ENCODE assay signal across 8 mouse cellular contexts in the genomic region with DNA sequence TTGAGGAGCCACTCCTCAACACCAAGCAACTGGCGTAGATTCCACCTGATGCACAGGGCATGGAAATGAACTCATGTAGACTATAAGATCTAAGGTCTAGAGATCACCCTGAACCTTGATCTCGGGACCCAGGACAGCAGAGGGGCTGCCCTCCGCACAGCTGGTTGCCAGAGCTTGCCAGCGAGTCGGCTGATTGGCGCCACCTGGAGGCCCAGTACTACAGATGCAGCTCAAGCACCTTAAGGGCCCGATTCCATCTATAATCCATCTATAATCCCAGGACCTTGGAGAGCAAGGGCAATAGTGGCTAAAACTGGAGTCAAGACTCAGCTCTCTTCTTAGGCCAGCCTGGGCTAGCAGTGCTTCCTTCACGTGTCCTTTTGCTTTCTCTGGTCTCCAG. TPM values are rescaled to one million over a fixed set of nuclear protein-coding genes. Genes with fewer than 3 reads are reported as not detected.
DNase-seq lines count a peak whose midpoint lies in the region; ATAC-seq and TF ChIP-seq lines count a peak whose summit lies in the region.

No protein-coding gene starts in this region.

- peak; percentile 60 for ATAC-seq in frontal cortex, adult (ENCODE audit: low TSS enrichment)
- no peak for ATAC-seq in limb, embryonic 14.5 days (ENCODE audit: low FRiP score, low read depth)
- ATAC-seq in neural tube, embryonic 11.5 days (ENCODE audit: insufficient read depth, low FRiP score, low TSS enrichment) = no peak

- H3K4me2 ChIP-seq in limb, embryonic 14.5 days (replicated peaks; ENCODE audit: low read depth, low read length, severe bottlenecking) = peak overlapping the region; percentile 67
- H3K4me2 ChIP-seq in neural tube, embryonic 11.5 days (ENCODE audit: low read depth) = no peak overlapping the region

- peak; percentile 68 to 70 for DNase-seq in left cerebral cortex, adult 18-20 months (ENCODE audit: low spot score in 2 of 2)
- DNase-seq in left cerebral cortex, adult 8-10 months (ENCODE audit: low spot score in 2 of 2) = no peak
- peak; percentile 81 for DNase-seq in induced T-regulatory cell, adult 2 months (ENCODE audit: low read depth)
- DNase-seq in limb, embryonic 14.5 days (ENCODE audit: low spot score) = peak; percentile 83
- DNase-seq in neural tube, embryonic 11.5 days (ENCODE audit: low spot score) = peak; percentile 78
- peak; percentile 89 for DNase-seq in testis, postnatal 10 days (ENCODE audit: low spot score)

- H3K4me3 ChIP-seq in bone marrow, adult 2 months (replicated peaks; ENCODE audit: control insufficient read depth, low read depth, low read length) = no peak overlapping the region
- 0 out of 2 replicates have a peak overlapping the region, but pooled peaks have one; percentile 44 for H3K4me3 ChIP-seq in limb, embryonic 14.5 days (replicated peaks; ENCODE audit: low read length)
- no peak overlapping the region for H3K4me3 ChIP-seq in neural tube, embryonic 11.5 days (ENCODE audit: low read depth, low read length)

- peaks cover 37% of the 10 kb centered on the region for H3K27me3 ChIP-seq in limb, embryonic 14.5 days (ENCODE audit: control insufficient read depth, insufficient read depth, low read length)
- peaks cover 34% of the 10 kb centered on the region for H3K27me3 ChIP-seq in neural tube, embryonic 11.5 days (ENCODE audit: control insufficient read depth, insufficient read depth, low read length)

- WGBS in bone marrow, adult 2 months = 2% methylated on average over 8 of the region's 8 CpGs
- WGBS in limb, embryonic 14.5 days = 3% methylated on average over 8 of the region's 8 CpGs
- 3% methylated on average over 8 of the region's 8 CpGs for WGBS in neural tube, embryonic 11.5 days

- H3K9me3 ChIP-seq in limb, embryonic 14.5 days (ENCODE audit: control insufficient read depth, low read length) = no peaks in the 10 kb centered on the region
- H3K9me3 ChIP-seq in neural tube, embryonic 11.5 days (ENCODE audit: control insufficient read depth, low read length) = no peaks in the 10 kb centered on the region

- H3K27ac ChIP-seq in bone marrow, adult 2 months (ENCODE audit: control insufficient read depth, insufficient read depth, low read depth, low read length, poor library complexity) = no peak overlapping the region
- no peak overlapping the region for H3K27ac ChIP-seq in limb, embryonic 14.5 days (replicated peaks; ENCODE audit: low read depth, low read length)
- no peak overlapping the region for H3K27ac ChIP-seq in neural tube, embryonic 11.5 days (ENCODE audit: low read depth, low read length)

- peak; percentile 81 for TF ChIP-seq CTCF in bone marrow, adult 2 months (IDR thresholded peaks at IDR 0.05; ENCODE audit: control insufficient read depth, insufficient read depth, low read length)

- H3K9ac ChIP-seq in limb, embryonic 14.5 days (ENCODE audit: low read depth, low read length, severe bottlenecking) = no peak overlapping the region
- no peak overlapping the region for H3K9ac ChIP-seq in neural tube, embryonic 11.5 days (ENCODE audit: low read length)

- H3K36me3 ChIP-seq in limb, embryonic 14.5 days (ENCODE audit: control insufficient read depth, insufficient read depth, low read length) = no peaks in the 10 kb centered on the region
- H3K36me3 ChIP-seq in neural tube, embryonic 11.5 days (ENCODE audit: control insufficient read depth, insufficient read depth, low read length) = no peaks in the 10 kb centered on the region

- H3K4me1 ChIP-seq in bone marrow, adult 2 months (ENCODE audit: control insufficient read depth, insufficient read depth, low read length) = no peaks in the 10 kb centered on the region; the same call in 1 of the 2 replicates
- H3K4me1 ChIP-seq in limb, embryonic 14.5 days (ENCODE audit: control insufficient read depth, insufficient read depth, low read length) = peaks cover 3% of the 10 kb centered on the region; the same call in 1 of the 2 replicates
- H3K4me1 ChIP-seq in neural tube, embryonic 11.5 days (ENCODE audit: control insufficient read depth, insufficient read depth, low read length) = 0 out of 2 replicates have a peak, but pooled peaks cover 2% of the 10 kb centered on the region

- no peak for TF ChIP-seq POLR2A in bone marrow, adult 2 months (IDR thresholded peaks at IDR 0.05; ENCODE audit: borderline replicate concordance, control insufficient read depth, low read depth, low read length)
- TF ChIP-seq POLR2A in limb, embryonic 14.5 days (IDR thresholded peaks at IDR 0.05; ENCODE audit: borderline replicate concordance, extremely low read depth, insufficient read depth, insufficient read length) = no peak

RNA-seq across cellular contexts. Expression of a gene that starts 0.9 kb away (rescaled TPM):
- 1 to 10 TPM; 1.5 to 2.7 TPM for total RNA-seq in left cerebral cortex, adult 18-20 months (2021)
- 1 to 10 TPM; 1.2 to 2.4 (median 1.7) TPM for total RNA-seq in left cerebral cortex, adult 8-10 months (2022)
- not detected in 2 replicates for polyA plus RNA-seq in bone marrow, adult 2 months (2011; ENCODE audit: insufficient read depth, insufficient read length, low replicate concordance, missing spikeins)
- polyA plus RNA-seq in limb, embryonic 14.5 days (2012; rRNA removed) = 3.2 and 4.2 TPM in 2 replicates
- 8.3 and 9.5 TPM in 2 replicates for polyA plus RNA-seq in limb, embryonic 14.5 days (2014; fragmentation: Nextera tagmentation; extraction: Ambion mirVana)
- polyA plus RNA-seq in neural tube, embryonic 11.5 days (2014; fragmentation: Nextera tagmentation; extraction: Ambion mirVana) = 0.41 and 0.52 TPM in 2 replicates

RNA-seq across cellular contexts. Expression of a gene that starts 26.5 kb away (rescaled TPM):
- under 1 TPM; 0.45 to 0.91 TPM for total RNA-seq in left cerebral cortex, adult 18-20 months (2021)
- total RNA-seq in left cerebral cortex, adult 8-10 months (2022) = 1 to 10 TPM; 1.3 to 1.5 (median 1.3) TPM
- polyA plus RNA-seq in bone marrow, adult 2 months (2011; ENCODE audit: insufficient read depth, insufficient read length, low replicate concordance, missing spikeins) = 17.0 and 27.6 TPM in 2 replicates
- polyA plus RNA-seq in limb, embryonic 14.5 days (2012; rRNA removed) = 3.6 and 3.9 TPM in 2 replicates
- polyA plus RNA-seq in limb, embryonic 14.5 days (2014; fragmentation: Nextera tagmentation; extraction: Ambion mirVana) = 3.1 and 4.2 TPM in 2 replicates
- polyA plus RNA-seq in neural tube, embryonic 11.5 days (2014; fragmentation: Nextera tagmentation; extraction: Ambion mirVana) = 1.6 and 1.7 TPM in 2 replicates

RNA-seq across cellular contexts. Expression of a gene that starts 40.7 kb away (rescaled TPM):
- 100 to 1,000 TPM; 264 to 266 TPM for total RNA-seq in left cerebral cortex, adult 18-20 months (2021)
- total RNA-seq in left cerebral cortex, adult 8-10 months (2022) = 100 to 1,000 TPM; 255 to 276 (median 267) TPM
- polyA plus RNA-seq in bone marrow, adult 2 months (2011; ENCODE audit: insufficient read depth, insufficient read length, low replicate concordance, missing spikeins) = 22.5 and 44.9 TPM in 2 replicates
- polyA plus RNA-seq in limb, embryonic 14.5 days (2012; rRNA removed) = 88.1 and 88.8 TPM in 2 replicates
- polyA plus RNA-seq in limb, embryonic 14.5 days (2014; fragmentation: Nextera tagmentation; extraction: Ambion mirVana) = 54.5 and 67.1 TPM in 2 replicates
- polyA plus RNA-seq in neural tube, embryonic 11.5 days (2014; fragmentation: Nextera tagmentation; extraction: Ambion mirVana) = 104 and 111 TPM in 2 replicates

Comparison
In these comparisons a context has a peak if more than half of its experiments do, and no peak if none do; other contexts are left out.
1. DNase-seq: peak in left cerebral cortex, adult 18-20 months (2 of 2), induced T-regulatory cell, adult 2 months (single experiment), limb, embryonic 14.5 days (single experiment), neural tube, embryonic 11.5 days (single experiment) and testis, postnatal 10 days (single experiment); none in left cerebral cortex, adult 8-10 months (0 of 2).